Mouse (Mus musculus) forebrain, embryonic 13.5 days (tissue): ENCODE measurements at regions not wholly inside any gene's neighbourhood (a gene's known extent, or its start where the extent isn't known, plus 50 kb on each side); places are given as distances from the start of the nearest gene placed in this dataset.
A peak's percentile ranks its signal among the peaks of the same experiment; 100 is the strongest.

Experiments
- ATAC-seq: fragments of 200-750 bp; cut with Nextera tagmentation; 2 replicates; pipeline ENCODE4 v1.8.0; 2017
- H3K27ac ChIP-seq: fragments of 300-500 bp; sonication (generic); 2 replicates; pipeline ENCODE4 v1.5.1; 2015; ENCODE audit warnings: inconsistent platforms, mild to moderate bottlenecking, moderate library complexity
- H3K27me3 ChIP-seq: fragments of 300-500 bp; sonication (generic); 2 replicates; pipeline ENCODE4 v1.6.1; 2015; ENCODE audit warnings: mild to moderate bottlenecking, inconsistent platforms
- H3K36me3 ChIP-seq: fragments of 300-500 bp; sonication (generic); 2 replicates; pipeline ENCODE4 v1.6.1; 2015; ENCODE audit warnings: mild to moderate bottlenecking, inconsistent platforms; ENCODE audit not compliant: poor library complexity, severe bottlenecking
- H3K4me1 ChIP-seq: fragments of 300-500 bp; sonication (generic); 2 replicates; pipeline ENCODE4 v1.6.1; 2015; ENCODE audit warnings: inconsistent platforms
- H3K4me2 ChIP-seq: fragments of 300-500 bp; sonication (generic); 2 replicates; pipeline ENCODE4 v1.6.1; 2015; ENCODE audit warnings: inconsistent platforms, mild to moderate bottlenecking, moderate library complexity
- H3K4me3 ChIP-seq: fragments of 300-500 bp; sonication (generic); 2 replicates; pipeline ENCODE4 v1.5.1; 2015; ENCODE audit warnings: mild to moderate bottlenecking, inconsistent platforms
- H3K9ac ChIP-seq: fragments of 300-500 bp; sonication (generic); 2 replicates; pipeline ENCODE4 v1.6.1; 2015; ENCODE audit warnings: mild to moderate bottlenecking, inconsistent platforms
- H3K9me3 ChIP-seq: fragments of 300-500 bp; sonication (generic); replicated peaks from 2 replicates; pipeline ENCODE4 v1.6.1; 2016; ENCODE audit warnings: inconsistent platforms
- whole genome bisulfite sequencing: fragments of 180-500 bp; shearing (Covaris S2); methylation state at CpG from one replicate; pipeline ENCODE4 v1.1.7; 2015; 5-methylcytosine and 5-hydroxymethylcytosine counted together

GRCm38 (mm10) chr13:42358588-42358987 is 57.3 kb downstream of the Edn1 start:
- 90% methylated on average over 9 of the region's 9 CpGs for WGBS
- Histone ChIP-seq H3K36me3 (no peaks in the 10 kb centered on the region), H3K4me2 (no peak overlapping the region)

GRCm38 (mm10) chr13:42367655-42368554 is 66.6 kb downstream of the Edn1 start:
- no peaks in the 10 kb centered on the region for H3K36me3 ChIP-seq
- 88% methylated on average over 7 of the region's 7 CpGs for WGBS
- no peak for ATAC-seq
- H3K4me2 ChIP-seq = no peak overlapping the region
- H3K4me3 ChIP-seq = no peak overlapping the region
- no peaks in the 10 kb centered on the region for H3K27me3 ChIP-seq
- no peaks in the 10 kb centered on the region for H3K4me1 ChIP-seq
- H3K9ac ChIP-seq = no peak overlapping the region
- H3K27ac ChIP-seq = no peak overlapping the region
- no peaks in the 10 kb centered on the region for H3K9me3 ChIP-seq

More at GRCm38 (mm10) chr13:42358588-42358987, 57.3 kb downstream of the Edn1 start:
- no peaks in the 10 kb centered on the region for H3K4me1 ChIP-seq
- H3K9ac ChIP-seq = no peak overlapping the region
- H3K27ac ChIP-seq = no peak overlapping the region
- ATAC-seq = no peak
- H3K4me3 ChIP-seq = no peak overlapping the region
- no peaks in the 10 kb centered on the region for H3K27me3 ChIP-seq
- H3K9me3 ChIP-seq = no peaks in the 10 kb centered on the region

- no peaks in the 10 kb centered on the region for H3K9me3 ChIP-seq
- 89% methylated on average over 1 of the region's 1 CpGs for WGBS
- no peak overlapping the region for H3K27ac ChIP-seq
- H3K4me1 ChIP-seq = no peaks in the 10 kb centered on the region
- no peak for ATAC-seq
- no peaks in the 10 kb centered on the region for H3K27me3 ChIP-seq
- no peak overlapping the region for H3K4me3 ChIP-seq
- no peak overlapping the region for H3K9ac ChIP-seq
- H3K36me3 ChIP-seq = no peaks in the 10 kb centered on the region
- H3K4me2 ChIP-seq = no peak overlapping the region
Measured at GRCm38 (mm10) chr13:42369826-42370225, 68.5 kb downstream of the Edn1 start.

- Histone ChIP-seq H3K9me3 (no peaks in the 10 kb centered on the region), H3K9ac (no peak overlapping the region), H3K27ac (no peak overlapping the region), H3K36me3 (no peaks in the 10 kb centered on the region), H3K4me1 (no peaks in the 10 kb centered on the region), H3K27me3 (no peaks in the 10 kb centered on the region), H3K4me2 (no peak overlapping the region), H3K4me3 (no peak overlapping the region)
- ATAC-seq = no peak
- WGBS = 91% methylated on average over 4 of the region's 4 CpGs
Measured at GRCm38 (mm10) chr13:42372201-42372600, 70.9 kb downstream of the Edn1 start.

- 85% methylated on average over 8 of the region's 8 CpGs for WGBS
- Histone ChIP-seq H3K36me3 (no peaks in the 10 kb centered on the region), H3K4me1 (no peaks in the 10 kb centered on the region), H3K27ac (no peak overlapping the region), H3K4me3 (no peak overlapping the region), H3K9me3 (no peaks in the 10 kb centered on the region), H3K27me3 (no peaks in the 10 kb centered on the region), H3K9ac (no peak overlapping the region), H3K4me2 (no peak overlapping the region)
- no peak for ATAC-seq
Measured at GRCm38 (mm10) chr13:42374181-42374596, 72.9 kb downstream of the Edn1 start.

GRCm38 (mm10) chr13:42379675-42380074 is 78.4 kb downstream of the Edn1 start:
- Histone ChIP-seq H3K27me3 (no peaks in the 10 kb centered on the region), H3K36me3 (no peaks in the 10 kb centered on the region), H3K4me1 (no peaks in the 10 kb centered on the region), H3K9me3 (no peaks in the 10 kb centered on the region), H3K4me2 (no peak overlapping the region), H3K9ac (no peak overlapping the region), H3K4me3 (no peak overlapping the region), H3K27ac (no peak overlapping the region)
- no peak for ATAC-seq
- 81% methylated on average over 6 of the region's 6 CpGs for WGBS

GRCm38 (mm10) chr13:42383099-42383498 is 81.8 kb downstream of the Edn1 start:
- H3K9me3 ChIP-seq = no peaks in the 10 kb centered on the region
- H3K4me2 ChIP-seq = no peak overlapping the region
- no peak overlapping the region for H3K4me3 ChIP-seq
- H3K9ac ChIP-seq = no peak overlapping the region
- no peaks in the 10 kb centered on the region for H3K36me3 ChIP-seq
- no peak overlapping the region for H3K27ac ChIP-seq
- H3K27me3 ChIP-seq = no peaks in the 10 kb centered on the region
- ATAC-seq = no peak
- WGBS = 93% methylated on average over 4 of the region's 4 CpGs
- no peaks in the 10 kb centered on the region for H3K4me1 ChIP-seq

- H3K4me3 ChIP-seq = no peak overlapping the region
- 92% methylated on average over 1 of the region's 1 CpGs for WGBS
- no peaks in the 10 kb centered on the region for H3K27me3 ChIP-seq
- ATAC-seq = no peak
- H3K36me3 ChIP-seq = no peaks in the 10 kb centered on the region
- no peaks in the 10 kb centered on the region for H3K4me1 ChIP-seq
- no peak overlapping the region for H3K9ac ChIP-seq
- H3K9me3 ChIP-seq = no peaks in the 10 kb centered on the region
- H3K27ac ChIP-seq = no peak overlapping the region
- H3K4me2 ChIP-seq = no peak overlapping the region
Measured at GRCm38 (mm10) chr13:42390389-42390788, 89.1 kb downstream of the Edn1 start.

GRCm38 (mm10) chr13:42391330-42392005 is 90.2 kb downstream of the Edn1 start:
- 85% methylated on average over 9 of the region's 9 CpGs for WGBS
- no peak overlapping the region for H3K27ac ChIP-seq
- no peak overlapping the region for H3K4me2 ChIP-seq
- H3K4me1 ChIP-seq = no peaks in the 10 kb centered on the region
- no peaks in the 10 kb centered on the region for H3K9me3 ChIP-seq
- no peak overlapping the region for H3K4me3 ChIP-seq
- ATAC-seq = no peak
- no peaks in the 10 kb centered on the region for H3K27me3 ChIP-seq
- H3K36me3 ChIP-seq = no peaks in the 10 kb centered on the region
- no peak overlapping the region for H3K9ac ChIP-seq

- Histone ChIP-seq H3K4me1 (no peaks in the 10 kb centered on the region), H3K36me3 (no peaks in the 10 kb centered on the region), H3K9ac (no peak overlapping the region), H3K27ac (no peak overlapping the region), H3K9me3 (no peaks in the 10 kb centered on the region), H3K27me3 (no peaks in the 10 kb centered on the region), H3K4me2 (no peak overlapping the region), H3K4me3 (no peak overlapping the region)
- WGBS = 75% methylated on average over 7 of the region's 7 CpGs
- no peak for ATAC-seq
Measured at GRCm38 (mm10) chr13:42392701-42393100, 91.4 kb downstream of the Edn1 start.

GRCm38 (mm10) chr13:42394572-42394971 is 93.3 kb downstream of the Edn1 start:
- WGBS = 66% methylated on average over 2 of the region's 2 CpGs

GRCm38 (mm10) chr13:42401513-42401912 is 100.2 kb downstream of the Edn1 start:
- peak; percentile 61; the same call in 1 of the 2 replicates for ATAC-seq
- Histone ChIP-seq H3K4me3 (no peak overlapping the region), H3K9me3 (no peaks in the 10 kb centered on the region), H3K4me2 (no peak overlapping the region), H3K4me1 (peaks cover 9% of the 10 kb centered on the region; the same call in 1 of the 2 replicates), H3K27me3 (no peaks in the 10 kb centered on the region), H3K9ac (no peak overlapping the region), H3K36me3 (no peaks in the 10 kb centered on the region), H3K27ac (0 out of 2 replicates have a peak overlapping the region, but pooled peaks have one; percentile 7)
- 14% methylated on average over 2 of the region's 2 CpGs for WGBS

More at GRCm38 (mm10) chr13:42394572-42394971, 93.3 kb downstream of the Edn1 start:
- Histone ChIP-seq H3K36me3 (no peaks in the 10 kb centered on the region), H3K9ac (no peak overlapping the region), H3K9me3 (no peaks in the 10 kb centered on the region), H3K4me1 (no peaks in the 10 kb centered on the region), H3K4me3 (no peak overlapping the region), H3K4me2 (no peak overlapping the region), H3K27ac (no peak overlapping the region), H3K27me3 (no peaks in the 10 kb centered on the region)
- no peak for ATAC-seq
